Mouse (Mus musculus) neural tube, embryonic 15.5 days (tissue): ENCODE measurements around the gene Gm5169. TPM values are rescaled to one million over a fixed set of nuclear protein-coding genes. Genes with fewer than 3 reads are reported as not detected.
"Not testable (repeated sequence)": the region's sequence is repeated elsewhere in the genome, so short reads cannot be mapped to it uniquely, and the experiment has no call there.

Experiments
- ATAC-seq: fragments of 200-750 bp; cut with Nextera tagmentation; 2 replicates; pipeline ENCODE4 v1.8.0; 2017; ENCODE audit warnings: mild to moderate bottlenecking, moderate TSS enrichment, moderate library complexity; ENCODE audit not compliant: low FRiP score
- H3K27ac ChIP-seq: fragments of 300-500 bp; sonication (generic); replicated peaks from 2 replicates; pipeline ENCODE4 v1.5.1; 2015; ENCODE audit warnings: mild to moderate bottlenecking, inconsistent platforms
- H3K27me3 ChIP-seq: fragments of 300-500 bp; sonication (generic); replicated peaks from 2 replicates; pipeline ENCODE4 v1.6.1; 2015; ENCODE audit warnings: inconsistent platforms
- H3K36me3 ChIP-seq: fragments of 300-500 bp; sonication (generic); 2 replicates; pipeline ENCODE4 v1.6.1; 2015; ENCODE audit warnings: inconsistent platforms
- H3K4me1 ChIP-seq: fragments of 300-500 bp; sonication (generic); 2 replicates; pipeline ENCODE4 v1.6.1; 2015; ENCODE audit warnings: inconsistent platforms
- H3K4me2 ChIP-seq: fragments of 300-500 bp; sonication (generic); 2 replicates; pipeline ENCODE4 v1.6.1; 2015; ENCODE audit warnings: inconsistent platforms, mild to moderate bottlenecking, moderate library complexity
- H3K4me3 ChIP-seq: fragments of 300-500 bp; sonication (generic); replicated peaks from 2 replicates; pipeline ENCODE4 v1.5.1; 2015; ENCODE audit warnings: mild to moderate bottlenecking, inconsistent platforms
- H3K9ac ChIP-seq: fragments of 300-500 bp; sonication (generic); replicated peaks from 2 replicates; pipeline ENCODE4 v1.6.1; 2015; ENCODE audit warnings: mild to moderate bottlenecking, inconsistent platforms
- H3K9me3 ChIP-seq: fragments of 300-500 bp; sonication (generic); replicated peaks from 2 replicates; pipeline ENCODE4 v1.6.1; 2016; ENCODE audit warnings: inconsistent platforms
- WGBS: fragments of 180-500 bp; shearing (Covaris S2); methylation state at CpG from one replicate; pipeline ENCODE4 v1.1.7; 2015; ENCODE audit warnings: mixed read lengths; 5-methylcytosine and 5-hydroxymethylcytosine counted together
- polyA plus RNA-seq: library from polyadenylated mRNA; unstranded; fragments of >200 nt; fragmentation: Nextera tagmentation; extraction: Ambion mirVana; gene quantifications from 2 replicates; pipeline ENCODE4 v1.2.1, GENCODE M21; 2015

Gene Gm5169
- polyA plus RNA-seq, result not detected in 2 replicates

DNA sequence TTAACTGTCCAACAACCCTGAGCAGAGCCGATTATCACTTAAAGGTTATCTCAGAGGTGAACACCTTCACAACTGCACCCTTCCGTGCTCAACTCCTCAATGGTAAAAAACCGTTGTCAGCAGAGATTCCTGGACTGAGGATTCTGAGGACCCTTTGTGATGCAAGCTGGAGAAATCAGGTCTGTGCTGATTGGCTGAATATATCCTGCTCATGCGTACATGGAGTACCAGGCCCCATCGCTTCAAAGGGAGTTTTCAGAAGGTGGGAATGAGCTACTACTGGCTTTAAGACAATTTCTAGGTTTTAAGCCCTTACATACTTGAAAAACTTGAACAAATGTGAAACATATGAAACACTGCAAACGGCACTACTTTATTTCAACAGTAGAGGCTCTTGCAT, at the start of gene Gm5169:
Gene Gm5169, minus strand, starts transcription at position 101 of the 400 bp plus-strand sequence.
- H3K4me3 ChIP-seq, H3K9me3 ChIP-seq, ATAC-seq, H3K36me3 ChIP-seq, H3K4me1 ChIP-seq, H3K4me2 ChIP-seq, H3K9ac ChIP-seq, H3K27me3 ChIP-seq, H3K27ac ChIP-seq: not testable (repeated sequence)
- WGBS, result 100% methylated on average over 1 of the region's 6 CpGs

GRCm38 (mm10) chrX:25347424-25347823, 46.2 kb upstream of the Gm5169 start:
- 95% methylated on average over 14 of the region's 15 CpGs for WGBS
- ATAC-seq, result not testable (repeated sequence)

More at GRCm38 (mm10) chrX:25347424-25347823, 46.2 kb upstream of the Gm5169 start:
- not testable (repeated sequence) for H3K27ac ChIP-seq, H3K4me1 ChIP-seq, H3K9ac ChIP-seq, H3K4me3 ChIP-seq, H3K36me3 ChIP-seq, H3K4me2 ChIP-seq, H3K9me3 ChIP-seq, H3K27me3 ChIP-seq
